Mouse (Mus musculus) kidney, embryonic 15.5 days (tissue): ENCODE results near the gene Atp6v0c. TPM values are rescaled to one million over a fixed set of nuclear protein-coding genes. Genes with fewer than 3 reads are reported as not detected.

Experiments
- ATAC-seq: fragments of 200-750 bp; cut with Nextera tagmentation; replicated peaks from 2 replicates; pipeline ENCODE4 v1.8.0; 2017; ENCODE audit warnings: moderate TSS enrichment; ENCODE audit not compliant: low FRiP score
- H3K27ac ChIP-seq: fragments of 300-500 bp; sonication (generic); 2 replicates; pipeline ENCODE4 v1.5.1; 2015; ENCODE audit warnings: mild to moderate bottlenecking, inconsistent platforms
- H3K27me3 ChIP-seq: fragments of 300-500 bp; sonication (generic); 2 replicates; pipeline ENCODE4 v1.6.1; 2015; ENCODE audit warnings: inconsistent platforms
- H3K36me3 ChIP-seq: fragments of 300-500 bp; sonication (generic); 2 replicates; pipeline ENCODE4 v1.6.1; 2015; ENCODE audit warnings: inconsistent platforms
- H3K4me1 ChIP-seq: fragments of 300-500 bp; sonication (generic); 2 replicates; pipeline ENCODE4 v1.6.1; 2015; ENCODE audit warnings: inconsistent platforms
- H3K4me2 ChIP-seq: fragments of 300-500 bp; sonication (generic); 2 replicates; pipeline ENCODE4 v1.6.1; 2015; ENCODE audit warnings: moderate library complexity, mild to moderate bottlenecking, inconsistent platforms
- H3K4me3 ChIP-seq: fragments of 300-500 bp; sonication (generic); replicated peaks from 2 replicates; pipeline ENCODE4 v1.5.1; 2015; ENCODE audit warnings: mild to moderate bottlenecking, inconsistent platforms
- H3K9ac ChIP-seq: fragments of 300-500 bp; sonication (generic); 2 replicates; pipeline ENCODE4 v1.6.1; 2015; ENCODE audit warnings: mild to moderate bottlenecking, inconsistent platforms
- H3K9me3 ChIP-seq: fragments of 300-500 bp; sonication (generic); replicated peaks from 2 replicates; pipeline ENCODE4 v1.6.1; 2016; ENCODE audit warnings: inconsistent platforms
- WGBS: fragments of 180-500 bp; shearing (Covaris S2); methylation state at CpG from one replicate; pipeline ENCODE4 v1.1.7; 2015; ENCODE audit warnings: mixed read lengths; 5-methylcytosine and 5-hydroxymethylcytosine counted together
- polyA plus RNA-seq: library from polyadenylated mRNA; unstranded; fragments of >200 nt; fragmentation: Nextera tagmentation; extraction: Ambion mirVana; gene quantifications from 2 replicates; pipeline ENCODE4 v1.2.1, GENCODE M21; 2015

Gene Atp6v0c
- polyA plus RNA-seq, 1 experiment from 2014 or later = 562 TPM

DNA sequence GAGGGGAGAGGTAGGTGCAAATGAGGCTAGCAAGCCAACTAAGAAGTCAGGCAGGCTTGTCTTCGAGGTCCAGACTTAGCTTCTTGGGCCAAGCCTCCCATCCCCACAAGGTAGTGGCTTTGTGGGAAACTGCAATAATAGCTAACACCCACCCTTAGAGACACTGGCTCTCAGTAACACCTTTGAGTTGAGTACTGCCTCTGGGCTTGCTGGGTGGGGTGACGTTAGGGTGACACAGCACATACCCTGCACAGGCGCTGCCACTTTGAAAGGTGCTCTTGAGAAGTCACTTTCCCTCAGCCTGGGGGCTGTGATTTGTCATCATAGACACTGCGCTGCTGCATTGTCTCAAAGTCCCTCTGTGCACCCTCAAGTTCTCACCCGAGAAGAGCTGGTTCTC, 24.3 kb upstream of the Atp6v0c start:
- Histone ChIP-seq H3K27me3 (no peaks in the 10 kb centered on the region), H3K36me3 (peaks cover under 1% of the 10 kb centered on the region; the same call in 1 of the 2 replicates), H3K4me3 (no peak overlapping the region), H3K4me1 (no peaks in the 10 kb centered on the region), H3K9ac (no peak overlapping the region), H3K4me2 (no peak overlapping the region), H3K27ac (no peak overlapping the region), H3K9me3 (no peaks in the 10 kb centered on the region)
- WGBS = 81% methylated on average over 5 of the region's 5 CpGs
- ATAC-seq = no peak

DNA sequence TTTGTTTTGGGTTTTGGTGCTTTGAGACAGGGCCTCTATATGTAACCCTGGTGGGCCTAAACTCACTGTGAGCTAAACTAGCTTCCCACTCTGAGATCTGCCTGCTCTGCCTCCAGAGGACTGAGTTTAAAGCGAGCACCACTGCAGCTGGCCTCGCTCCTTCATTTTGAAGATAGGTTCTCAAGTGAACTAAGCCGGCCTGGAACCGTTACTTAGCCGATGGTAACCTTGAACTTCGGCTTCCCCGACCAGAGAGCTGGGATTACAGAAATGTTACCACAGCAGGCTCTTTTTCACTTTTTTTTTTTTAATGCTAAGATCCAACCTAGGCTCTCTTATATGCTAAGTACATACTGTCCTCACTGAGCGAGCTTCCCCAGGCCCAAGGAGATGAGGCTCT, 23.8 kb upstream of the Atp6v0c start:
- no peak overlapping the region for H3K4me3 ChIP-seq
- no peaks in the 10 kb centered on the region for H3K27me3 ChIP-seq
- no peak overlapping the region for H3K27ac ChIP-seq
- no peak overlapping the region for H3K9ac ChIP-seq
- no peak overlapping the region for H3K4me2 ChIP-seq
- H3K9me3 ChIP-seq = no peaks in the 10 kb centered on the region
- 87% methylated on average over 8 of the region's 8 CpGs for WGBS
- peaks cover 5% of the 10 kb centered on the region; the same call in 1 of the 2 replicates for H3K36me3 ChIP-seq
- ATAC-seq = no peak
- no peaks in the 10 kb centered on the region for H3K4me1 ChIP-seq

- no peak for ATAC-seq
- Histone ChIP-seq H3K36me3 (peaks cover 8% of the 10 kb centered on the region; the same call in 1 of the 2 replicates), H3K9ac (no peak overlapping the region), H3K27ac (no peak overlapping the region), H3K27me3 (no peaks in the 10 kb centered on the region), H3K4me2 (no peak overlapping the region), H3K4me1 (no peaks in the 10 kb centered on the region), H3K4me3 (no peak overlapping the region), H3K9me3 (no peaks in the 10 kb centered on the region)
- 58% methylated on average over 8 of the region's 8 CpGs for WGBS
These were observed 23.3 kb upstream of the Atp6v0c start for GRCm38 (mm10) chr17:24192848-24193247.

GRCm38 (mm10) chr17:24191481-24191880, 22.0 kb upstream of the Atp6v0c start:
- Histone ChIP-seq H3K36me3 (peaks cover 10% of the 10 kb centered on the region; the same call in 1 of the 2 replicates), H3K4me3 (no peak overlapping the region), H3K9me3 (no peaks in the 10 kb centered on the region), H3K4me2 (no peak overlapping the region), H3K9ac (no peak overlapping the region), H3K4me1 (no peaks in the 10 kb centered on the region), H3K27ac (no peak overlapping the region), H3K27me3 (no peaks in the 10 kb centered on the region)
- 70% methylated on average over 4 of the region's 4 CpGs for WGBS
- no peak for ATAC-seq

- peaks cover 12% of the 10 kb centered on the region for H3K36me3 ChIP-seq
- no peaks in the 10 kb centered on the region for H3K27me3 ChIP-seq
- no peaks in the 10 kb centered on the region for H3K4me1 ChIP-seq
- no peak overlapping the region for H3K27ac ChIP-seq
- 87% methylated on average over 2 of the region's 2 CpGs for WGBS
- no peak overlapping the region for H3K4me3 ChIP-seq
- no peak for ATAC-seq
- H3K4me2 ChIP-seq = no peak overlapping the region
- no peaks in the 10 kb centered on the region for H3K9me3 ChIP-seq
- H3K9ac ChIP-seq = no peak overlapping the region
These were observed 21.4 kb upstream of the Atp6v0c start for GRCm38 (mm10) chr17:24190934-24191333.

GRCm38 (mm10) chr17:24174259-24174658, 4.8 kb upstream of the Atp6v0c start:
- WGBS = 80% methylated on average over 3 of the region's 3 CpGs
- Histone ChIP-seq H3K4me3 (no peak overlapping the region), H3K9me3 (no peaks in the 10 kb centered on the region), H3K4me1 (peaks cover 6% of the 10 kb centered on the region), H3K27me3 (no peaks in the 10 kb centered on the region), H3K27ac (no peak overlapping the region), H3K4me2 (no peak overlapping the region), H3K9ac (no peak overlapping the region), H3K36me3 (no peaks in the 10 kb centered on the region)
- no peak for ATAC-seq

GRCm38 (mm10) chr17:24173423-24173822, 3.9 kb upstream of the Atp6v0c start:
- Histone ChIP-seq H3K4me2 (no peak overlapping the region), H3K9ac (no peak overlapping the region), H3K27me3 (no peaks in the 10 kb centered on the region), H3K4me1 (peaks cover 9% of the 10 kb centered on the region), H3K4me3 (no peak overlapping the region), H3K9me3 (no peaks in the 10 kb centered on the region), H3K36me3 (no peaks in the 10 kb centered on the region), H3K27ac (no peak overlapping the region)
- ATAC-seq = no peak
- WGBS = 7% methylated on average over 3 of the region's 3 CpGs

GRCm38 (mm10) chr17:24171738-24172137, 2.2 kb upstream of the Atp6v0c start:
- Histone ChIP-seq H3K27me3 (no peaks in the 10 kb centered on the region), H3K9ac (no peak overlapping the region), H3K4me3 (no peak overlapping the region), H3K27ac (no peak overlapping the region), H3K9me3 (no peaks in the 10 kb centered on the region), H3K4me1 (peaks cover 25% of the 10 kb centered on the region), H3K4me2 (no peak overlapping the region), H3K36me3 (peaks cover 12% of the 10 kb centered on the region)
- no peak for ATAC-seq
- WGBS = 88% methylated on average over 4 of the region's 4 CpGs

DNA sequence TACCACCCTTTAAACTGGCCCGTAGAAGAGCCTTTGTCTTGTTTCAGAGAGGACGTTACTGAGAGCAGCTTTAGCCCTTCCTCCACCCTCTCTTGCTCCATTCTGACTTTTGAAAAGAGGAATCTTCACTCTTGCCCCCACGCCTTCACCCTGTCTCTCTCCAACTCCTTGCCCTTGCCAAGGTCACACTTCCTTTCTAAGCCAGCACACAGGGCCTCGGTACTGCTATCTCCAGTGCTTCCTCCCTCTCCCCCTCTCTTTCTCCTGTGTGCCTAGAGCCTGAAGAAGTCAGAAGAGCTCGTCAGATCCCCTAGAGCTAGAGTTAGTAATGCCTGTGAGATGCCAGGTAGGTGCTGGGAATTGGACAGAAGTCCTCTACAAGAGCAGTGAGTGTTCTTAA, 1.2 kb upstream of the Atp6v0c start:
- Histone ChIP-seq H3K9me3 (no peaks in the 10 kb centered on the region), H3K27ac (no peak overlapping the region), H3K9ac (no peak overlapping the region), H3K4me3 (no peak overlapping the region), H3K4me2 (no peak overlapping the region), H3K36me3 (peaks cover 17% of the 10 kb centered on the region), H3K27me3 (no peaks in the 10 kb centered on the region), H3K4me1 (peaks cover 28% of the 10 kb centered on the region)
- no peak for ATAC-seq
- 84% methylated on average over 5 of the region's 5 CpGs for WGBS

DNA sequence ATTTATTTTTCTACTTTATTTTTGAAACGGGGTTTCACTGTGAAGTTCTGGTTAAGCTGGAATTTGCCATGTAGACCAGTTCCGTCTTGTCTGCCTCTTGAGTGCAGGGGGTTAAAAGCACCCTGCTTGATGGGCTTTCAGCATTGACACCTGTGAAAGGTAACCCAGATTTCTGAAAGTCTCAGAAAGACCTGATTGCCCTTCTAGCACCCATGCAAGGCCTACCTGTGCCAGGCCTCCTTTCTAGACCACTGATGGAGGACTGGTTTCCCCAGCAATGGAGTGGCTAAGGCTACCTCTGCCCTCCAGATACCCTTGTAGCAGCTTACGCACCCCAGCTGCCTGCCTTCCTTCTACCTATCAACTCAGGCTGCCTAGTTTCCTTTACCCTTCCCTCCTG, 623 bp upstream of the Atp6v0c start:
- Histone ChIP-seq H3K9ac (peak overlapping the region; percentile 90), H3K27ac (peak overlapping the region; percentile 97; the same call in 1 of the 2 replicates), H3K9me3 (no peaks in the 10 kb centered on the region), H3K36me3 (peaks cover 23% of the 10 kb centered on the region), H3K4me1 (peaks cover 34% of the 10 kb centered on the region), H3K27me3 (no peaks in the 10 kb centered on the region), H3K4me3 (peak overlapping the region; percentile 91), H3K4me2 (peak overlapping the region; percentile 74)
- no peak for ATAC-seq
- WGBS = 66% methylated on average over 3 of the region's 3 CpGs

DNA sequence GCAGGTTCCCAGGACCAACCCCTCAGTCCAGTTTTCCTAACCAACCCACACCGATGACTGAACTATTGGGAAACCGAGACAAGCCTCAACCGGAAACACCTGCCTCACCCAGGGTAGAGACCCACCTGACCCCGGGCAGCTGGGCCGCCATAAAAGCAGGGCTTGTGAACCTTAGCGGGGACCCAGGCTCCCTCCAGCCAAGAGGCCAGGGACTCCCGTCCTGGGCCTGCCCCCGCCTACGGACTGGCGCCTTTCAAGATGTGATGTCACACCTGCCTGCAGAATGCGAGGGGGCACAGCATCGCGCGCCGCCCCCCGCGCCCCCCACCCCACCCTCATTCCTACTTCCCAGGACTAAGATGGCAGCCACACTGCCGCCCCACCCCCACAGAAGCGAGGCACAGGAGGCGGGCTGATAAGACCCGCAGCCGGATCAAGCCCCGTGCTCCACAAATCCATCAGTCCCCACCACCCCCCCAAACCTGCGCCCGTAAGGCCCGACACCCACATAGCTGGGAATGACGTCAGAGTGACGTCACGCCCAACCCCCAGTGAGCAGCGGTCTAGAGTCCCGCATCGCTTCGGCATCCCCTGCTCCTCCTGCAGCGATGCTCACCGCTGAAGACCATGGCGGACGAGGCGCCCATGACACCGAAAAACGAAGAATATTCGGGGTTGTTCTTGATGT, 768 bp downstream of the Atp6v0c start:
- Histone ChIP-seq H3K27ac (peak overlapping the region; percentile 97), H3K9me3 (no peaks in the 10 kb centered on the region), H3K4me3 (peak overlapping the region; percentile 91), H3K4me1 (peaks cover 38% of the 10 kb centered on the region), H3K9ac (peak overlapping the region; percentile 90), H3K27me3 (no peaks in the 10 kb centered on the region), H3K36me3 (peaks cover 30% of the 10 kb centered on the region), H3K4me2 (peak overlapping the region; percentile 74)
- ATAC-seq = peak; percentile 59
- WGBS = under 1% methylated on average over 41 of the region's 41 CpGs

GRCm38 (mm10) chr17:24167891-24168505, 1.5 kb downstream of the Atp6v0c start:
- peak overlapping the region; percentile 91 for H3K4me3 ChIP-seq
- no peak for ATAC-seq
- no peaks in the 10 kb centered on the region for H3K27me3 ChIP-seq
- peaks cover 30% of the 10 kb centered on the region for H3K36me3 ChIP-seq
- H3K27ac ChIP-seq = peak overlapping the region; percentile 97
- H3K9me3 ChIP-seq = no peaks in the 10 kb centered on the region
- peak overlapping the region; percentile 74 for H3K4me2 ChIP-seq
- 47% methylated on average over 7 of the region's 7 CpGs for WGBS
- peaks cover 40% of the 10 kb centered on the region for H3K4me1 ChIP-seq
- H3K9ac ChIP-seq = peak overlapping the region; percentile 90
